Mouse (Mus musculus) lung, adult 2 months (tissue): Measurements from ENCODE around the gene Rheb.
A peak's percentile ranks its signal among the peaks of the same experiment; 100 is the strongest.

Experiments used
- CTCF ChIP-seq: fragments of 200-500 bp; IDR thresholded peaks from 2 replicates; pipeline ENCODE4 v1.5.1; 2011; ENCODE audit warnings: mild to moderate bottlenecking, low read length, control low read depth; ENCODE audit not compliant: insufficient read depth
- POLR2A ChIP-seq: fragments of 200-500 bp; IDR thresholded peaks from 2 replicates; pipeline ENCODE4 v1.6.1; 2011; ENCODE audit warnings: low read depth, mild to moderate bottlenecking, control low read depth, low read length, borderline replicate concordance; ENCODE audit errors: extremely low read depth

DNA sequence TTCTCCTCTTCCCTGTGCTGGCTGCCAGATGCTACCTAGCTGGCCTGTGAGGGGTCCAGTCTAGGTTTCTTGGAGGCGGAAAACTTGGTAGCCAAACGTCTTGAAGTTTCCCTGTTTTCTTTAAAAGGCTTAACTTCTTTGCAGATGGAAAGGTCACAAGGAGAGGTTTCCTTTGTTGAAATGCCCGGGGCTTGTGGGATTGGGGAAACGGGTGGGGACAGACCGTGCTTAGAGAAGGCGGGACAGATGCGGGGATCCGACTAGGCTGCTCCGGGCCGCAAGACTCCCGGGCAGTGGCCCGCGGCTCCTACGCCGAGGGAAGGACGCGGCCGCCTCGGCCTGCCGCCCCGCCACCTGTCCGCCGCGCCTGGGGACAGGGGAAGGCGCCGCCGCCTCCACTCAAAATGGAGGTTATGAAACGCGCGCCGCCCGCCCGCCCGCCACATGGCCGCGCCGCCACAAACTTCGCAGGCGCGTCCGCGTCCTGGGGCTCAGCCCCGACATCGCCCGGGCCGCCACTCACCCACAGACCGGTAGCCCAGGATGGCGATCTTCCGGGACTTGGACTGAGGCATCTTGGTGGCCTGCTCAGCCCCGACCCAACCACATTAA is 656 bp downstream of the Rheb start:
- TF ChIP-seq CTCF = no peak
- peak; percentile 33; the same call in 1 of the 2 replicates for TF ChIP-seq POLR2A
